Mouse (Mus musculus) thymus, adult 2 months (tissue): Measurements from ENCODE around the gene Dmbx1. TPM values are rescaled to one million over a fixed set of nuclear protein-coding genes. Genes with fewer than 3 reads are reported as not detected.

Experiments
- DNase-seq: peaks from one replicate; pipeline ENCODE4 v3.0.0; 2021
- H3K27ac ChIP-seq: fragments of 200-500 bp; 2 replicates; pipeline ENCODE4 v1.5.1; 2012; ENCODE audit warnings: low read length, control low read depth; ENCODE audit not compliant: control insufficient read depth, insufficient read depth
- H3K27me3 ChIP-seq: fragments of 200-500 bp; 2 replicates; pipeline ENCODE4 v1.6.1; 2012; ENCODE audit warnings: mild to moderate bottlenecking, low read length, moderate library complexity, mixed read lengths; ENCODE audit not compliant: control insufficient read depth, insufficient read depth
- H3K36me3 ChIP-seq: fragments of 200-500 bp; 2 replicates; pipeline ENCODE4 v1.6.1; 2012; ENCODE audit warnings: mild to moderate bottlenecking, low read length, moderate library complexity; ENCODE audit not compliant: control insufficient read depth, insufficient read depth
- H3K4me1 ChIP-seq: fragments of 200-500 bp; replicated peaks from 2 replicates; pipeline ENCODE4 v1.6.1; 2012; ENCODE audit warnings: low read length; ENCODE audit not compliant: control insufficient read depth, insufficient read depth
- H3K4me3 ChIP-seq: fragments of 200-500 bp; 2 replicates; pipeline ENCODE4 v1.5.1; 2012; ENCODE audit warnings: mild to moderate bottlenecking, low read length, control low read depth, moderate library complexity; ENCODE audit not compliant: control insufficient read depth, insufficient read depth
- CTCF ChIP-seq: fragments of 200-500 bp; IDR thresholded peaks from 2 replicates; pipeline ENCODE4 v1.5.1; 2012; ENCODE audit warnings: mild to moderate bottlenecking, control low read depth, low read length, moderate library complexity, borderline replicate concordance; ENCODE audit not compliant: control insufficient read depth, poor library complexity, insufficient read depth; ENCODE audit errors: extremely low read depth
- POLR2A ChIP-seq: fragments of 200-500 bp; IDR thresholded peaks from 2 replicates; pipeline ENCODE4 v1.6.1; 2012; ENCODE audit warnings: mild to moderate bottlenecking, low read length, control low read depth, moderate library complexity; ENCODE audit not compliant: control insufficient read depth, poor library complexity, insufficient read depth; ENCODE audit errors: extremely low read depth
- WGBS: fragments of 180-500 bp; shearing (Covaris S2); methylation state at CpG from one replicate; pipeline ENCODE4 v1.1.7; 2018; 5-methylcytosine and 5-hydroxymethylcytosine counted together
- polyA plus RNA-seq: library from polyadenylated mRNA; depleted of rRNA; stranded (reverse); fragments of >200 nt; gene quantifications from 2 replicates; pipeline ENCODE4 v1.2.3, GENCODE M21; 2012

Gene Dmbx1
- polyA plus RNA-seq, 1 experiment, result 0.18 TPM

DNA sequence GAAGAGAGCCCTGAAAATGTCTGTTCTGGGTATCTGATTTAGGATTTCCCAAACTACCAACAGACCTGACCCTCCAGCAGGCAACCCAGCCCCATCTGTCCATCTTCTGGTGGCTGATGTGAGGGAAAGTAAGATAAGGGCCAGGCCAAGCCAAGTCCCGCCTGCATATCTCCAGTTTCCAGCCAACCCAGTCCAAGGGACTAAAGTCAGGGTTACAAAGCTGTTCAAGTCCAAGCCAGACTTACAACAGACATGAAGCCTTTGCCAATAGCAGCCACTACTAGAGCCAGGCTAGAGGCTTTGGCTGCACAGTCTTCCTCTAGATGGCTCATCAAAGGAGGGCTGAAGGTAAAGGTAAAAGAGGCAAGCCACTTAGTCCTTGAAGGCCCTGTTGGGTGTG, 31.7 kb downstream of the Dmbx1 start:
- TF ChIP-seq POLR2A, result no peak
- TF ChIP-seq CTCF, result no peak
- H3K4me1 ChIP-seq, result no peaks in the 10 kb centered on the region
- no peaks in the 10 kb centered on the region for H3K36me3 ChIP-seq
- H3K27me3 ChIP-seq, result no peaks in the 10 kb centered on the region
- no peak for DNase-seq
- no peak overlapping the region for H3K4me3 ChIP-seq
- H3K27ac ChIP-seq, result no peak overlapping the region
- WGBS, result 78% methylated on average over 1 of the region's 1 CpGs

DNA sequence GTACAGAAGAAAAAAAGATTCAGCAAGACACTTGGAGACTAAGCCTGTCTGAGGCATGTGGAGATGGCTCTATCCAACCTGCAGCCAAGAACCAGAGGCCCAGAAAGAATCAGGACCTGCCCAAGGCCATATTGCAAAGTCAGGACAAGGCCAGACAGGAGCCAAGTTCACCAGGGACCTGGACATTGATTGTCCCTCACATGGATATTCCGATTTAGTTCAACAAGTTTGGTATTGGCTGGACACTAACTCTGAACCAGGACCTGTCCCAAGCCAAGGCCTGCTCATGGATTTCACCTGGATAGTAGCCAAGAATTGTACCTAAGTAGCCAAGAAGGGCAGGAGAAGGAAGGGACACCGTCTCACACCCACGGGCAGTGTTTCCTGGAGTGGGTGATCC, 32.9 kb downstream of the Dmbx1 start:
- TF ChIP-seq CTCF, result no peak
- no peak for TF ChIP-seq POLR2A
- no peaks in the 10 kb centered on the region for H3K4me1 ChIP-seq
- H3K4me3 ChIP-seq, result no peak overlapping the region
- no peak for DNase-seq
- no peaks in the 10 kb centered on the region for H3K27me3 ChIP-seq
- H3K27ac ChIP-seq, result no peak overlapping the region
- WGBS, result 88% methylated on average over 3 of the region's 3 CpGs
- H3K36me3 ChIP-seq, result no peaks in the 10 kb centered on the region

DNA sequence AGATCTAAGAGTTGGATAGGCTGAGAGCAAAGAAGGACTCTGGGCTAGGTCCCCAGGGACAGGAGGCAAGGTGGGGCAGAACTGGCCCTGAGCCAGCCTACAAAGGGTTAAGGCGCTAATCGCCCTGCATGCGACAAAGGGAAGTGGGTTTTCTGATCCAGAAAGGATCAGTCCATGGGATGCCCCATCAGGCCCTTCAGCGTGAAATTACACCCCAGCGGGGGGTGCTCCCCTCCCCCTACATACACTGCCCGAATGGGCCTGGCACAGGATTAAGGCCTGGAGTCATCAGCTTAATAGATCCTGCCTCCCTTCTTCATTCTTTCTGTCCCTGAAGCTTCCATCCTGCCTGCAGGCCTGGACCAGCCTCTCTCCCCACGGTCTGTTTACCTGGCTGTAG, 34.0 kb downstream of the Dmbx1 start:
- WGBS, result 46% methylated on average over 7 of the region's 7 CpGs
- Histone ChIP-seq H3K27ac (no peak overlapping the region), H3K27me3 (no peaks in the 10 kb centered on the region), H3K36me3 (no peaks in the 10 kb centered on the region), H3K4me1 (no peaks in the 10 kb centered on the region), H3K4me3 (no peak overlapping the region)
- no peak for TF ChIP-seq CTCF
- no peak for DNase-seq

DNA sequence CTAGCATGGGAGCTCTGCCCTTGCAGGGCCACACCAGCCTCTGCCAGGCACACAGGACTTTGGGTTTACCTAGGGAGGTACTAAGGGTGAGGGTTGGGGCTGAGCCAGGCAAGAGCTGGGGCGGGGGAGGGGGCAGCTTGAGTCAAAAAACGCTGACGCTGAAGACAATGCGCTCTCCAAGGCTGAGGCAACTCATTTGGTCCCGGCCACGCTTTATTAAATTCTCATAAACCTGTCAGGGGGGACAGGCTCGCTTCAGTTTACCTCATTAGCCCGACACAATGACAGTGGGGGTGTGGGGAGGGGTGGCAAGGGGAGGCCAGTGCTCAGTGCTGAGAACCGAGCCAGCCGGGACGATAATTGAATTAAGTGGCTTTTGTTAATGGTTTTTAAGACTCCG, 35.4 kb downstream of the Dmbx1 start:
- DNase-seq, result no peak
- WGBS, result 49% methylated on average over 12 of the region's 12 CpGs
- Histone ChIP-seq H3K36me3 (no peaks in the 10 kb centered on the region), H3K4me1 (no peaks in the 10 kb centered on the region), H3K27me3 (no peaks in the 10 kb centered on the region; the same call in 1 of the 2 replicates), H3K27ac (no peak overlapping the region), H3K4me3 (no peak overlapping the region)
- no peak for TF ChIP-seq POLR2A
- TF ChIP-seq CTCF, result no peak

DNA sequence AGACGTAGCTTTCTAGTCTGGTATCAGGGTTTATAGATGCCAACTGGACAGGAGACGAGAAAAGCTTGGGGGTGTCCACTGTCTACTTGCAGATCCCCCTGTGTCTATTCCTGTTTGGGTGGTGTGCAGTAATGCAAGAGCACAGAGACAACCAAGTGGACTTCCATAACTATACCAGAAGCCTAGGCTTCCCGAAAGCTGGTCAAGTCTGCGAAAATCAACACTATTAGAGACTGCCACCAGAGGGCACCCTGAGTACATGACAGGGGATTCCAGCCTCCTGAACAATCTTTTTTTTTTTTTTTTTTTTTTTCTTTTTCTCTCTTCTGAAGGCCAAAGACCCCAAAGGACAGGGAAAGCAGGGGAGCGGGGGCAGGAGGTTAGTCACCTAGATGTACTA, 36.9 kb downstream of the Dmbx1 start:
- Histone ChIP-seq H3K27ac (no peak overlapping the region), H3K36me3 (no peaks in the 10 kb centered on the region), H3K4me3 (no peak overlapping the region), H3K4me1 (no peaks in the 10 kb centered on the region), H3K27me3 (peaks cover 4% of the 10 kb centered on the region; the same call in 1 of the 2 replicates)
- TF ChIP-seq CTCF (no peak), POLR2A (no peak)
- DNase-seq, result peak; percentile 69
- 23% methylated on average over 5 of the region's 5 CpGs for WGBS

DNA sequence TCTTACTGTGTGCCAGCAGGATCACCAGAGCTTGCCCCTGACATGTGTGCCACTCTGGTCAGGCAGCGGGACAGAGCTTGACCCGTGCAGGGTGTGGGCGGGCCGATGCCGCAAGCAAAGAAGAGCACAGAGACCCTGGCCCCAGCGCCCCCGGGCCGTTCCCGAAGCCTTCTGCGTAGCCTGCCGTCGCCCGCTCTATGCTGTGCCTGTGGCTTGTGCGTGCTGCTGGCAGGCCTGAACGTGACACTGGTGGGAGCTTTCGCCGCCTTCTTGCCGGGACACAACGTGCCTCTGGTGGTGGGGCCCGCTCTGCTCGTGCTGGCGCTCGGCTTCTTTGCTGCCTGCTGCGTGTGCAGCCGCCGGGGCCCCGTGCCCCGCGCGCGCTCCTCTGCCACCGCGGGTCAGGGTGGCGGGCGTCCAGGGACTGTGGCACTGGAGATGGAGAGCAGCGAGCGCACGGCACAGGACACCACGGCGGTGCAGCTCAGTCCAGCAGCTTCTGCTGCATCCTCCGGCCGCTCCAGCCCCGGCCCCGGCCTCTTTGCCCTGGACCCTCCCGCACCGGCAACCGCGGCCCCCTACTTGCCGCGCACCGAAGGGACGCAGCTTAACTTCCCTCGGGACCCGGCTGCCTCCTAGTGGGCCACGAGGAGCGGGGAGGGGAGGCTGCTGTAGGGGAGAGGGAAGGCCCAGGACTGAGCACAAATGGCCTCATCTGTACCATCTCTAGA, 41.7 kb downstream of the Dmbx1 start:
- TF ChIP-seq CTCF (no peak), POLR2A (no peak)
- no peaks in the 10 kb centered on the region for H3K36me3 ChIP-seq
- no peak for DNase-seq
- no peaks in the 10 kb centered on the region for H3K4me1 ChIP-seq
- H3K27ac ChIP-seq, result no peak overlapping the region
- peaks cover 4% of the 10 kb centered on the region; the same call in 1 of the 2 replicates for H3K27me3 ChIP-seq
- H3K4me3 ChIP-seq, result no peak overlapping the region
- 7% methylated on average over 53 of the region's 56 CpGs for WGBS

DNA sequence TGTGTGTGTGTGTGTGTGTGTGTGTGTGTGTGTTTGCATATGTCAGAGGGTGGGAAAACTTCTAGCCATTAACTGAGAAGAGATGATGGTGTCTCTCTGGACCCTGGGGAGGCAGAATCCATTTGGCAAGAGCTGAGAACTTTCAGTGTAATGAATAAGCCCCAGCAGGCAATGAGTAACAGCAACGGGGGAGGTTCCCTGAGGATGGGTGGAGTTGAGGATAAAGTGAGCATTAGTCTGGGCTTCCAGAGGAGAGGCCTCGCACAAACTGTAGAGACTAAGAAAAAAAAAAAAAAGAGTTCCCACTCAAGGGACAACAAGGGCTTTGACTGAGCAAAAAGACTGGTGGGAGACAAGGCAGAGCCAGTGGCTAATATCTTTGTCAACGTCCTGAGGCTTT, 45.4 kb downstream of the Dmbx1 start:
- DNase-seq, result no peak
- TF ChIP-seq POLR2A, result no peak
- TF ChIP-seq CTCF, result no peak
- peaks cover 11% of the 10 kb centered on the region; the same call in 1 of the 2 replicates for H3K27me3 ChIP-seq

DNA sequence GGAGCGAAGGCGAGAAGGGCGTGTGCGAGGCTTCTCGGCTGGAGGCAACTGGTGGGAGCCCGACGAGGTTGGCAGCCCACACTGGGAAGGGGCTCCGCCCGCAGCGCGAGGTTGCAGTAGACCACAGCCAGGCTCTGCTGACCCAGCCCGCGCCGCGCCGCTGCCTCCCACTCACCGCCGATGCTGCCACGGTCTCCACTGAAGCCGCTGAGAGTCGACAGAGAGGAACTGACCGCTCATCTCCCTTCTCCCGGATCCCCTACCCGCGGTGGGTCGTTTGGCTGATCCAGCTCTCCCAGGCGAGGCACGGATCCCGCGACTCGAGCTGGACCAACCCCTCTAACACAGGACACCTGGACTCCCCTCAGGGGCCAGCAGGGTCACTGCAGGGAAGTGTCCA, 49.2 kb downstream of the Dmbx1 start, which contains the start of gene 6430628N08Rik:
TSS of gene 6430628N08Rik (plus strand) at position 113 of the 400 bp plus-strand sequence.
- Histone ChIP-seq H3K4me3 (no peak within 1 kb of the TSS), H3K4me1 (no peaks in the 10 kb centered on the region), H3K27ac (no peak within 1 kb of the TSS), H3K36me3 (no peaks in the 10 kb centered on the region), H3K27me3 (peaks cover 7% of the 10 kb centered on the region; the same call in 1 of the 2 replicates)
- DNase-seq, result no peak
- 5% methylated on average over 31 of the region's 31 CpGs for WGBS
- TF ChIP-seq CTCF, result no peak
- no peak for TF ChIP-seq POLR2A

More for the DNA sequence above, 45.4 kb downstream of the Dmbx1 start:
- H3K4me3 ChIP-seq, result no peak overlapping the region
- 58% methylated on average over 3 of the region's 3 CpGs for WGBS
- H3K36me3 ChIP-seq, result no peaks in the 10 kb centered on the region
- no peak overlapping the region for H3K27ac ChIP-seq
- no peaks in the 10 kb centered on the region for H3K4me1 ChIP-seq
